Mouse (Mus musculus) CH12.LX (cell line): ENCODE measurements around the gene Cfap77. TPM values are rescaled to one million over a fixed set of nuclear protein-coding genes. Genes with fewer than 3 reads are reported as not detected.

ENCODE experiments used
- DNase-seq: peaks from one replicate; pipeline ENCODE4 v3.0.0-alpha.2; 2013; ENCODE audit errors: extremely low read depth
- H3K27ac ChIP-seq: 2 replicates; pipeline ENCODE4 v1.5.1; 2012; ENCODE audit warnings: low read depth, mild to moderate bottlenecking, control low read depth, moderate library complexity; ENCODE audit not compliant: insufficient read depth
- H3K27me3 ChIP-seq: replicated peaks from 2 replicates; pipeline ENCODE3; 2012; ENCODE audit warnings: inconsistent platforms
- H3K36me3 ChIP-seq, 2 experiments: replicated peaks in 1 of 2; 2 replicates each; pipeline versions ENCODE3 to v1.6.1; 2012; ENCODE audit warnings: inconsistent platforms in 1 of 2, low read length in 1 of 2, mild to moderate bottlenecking in 1 of 2, mixed read lengths in 1 of 2, moderate library complexity in 1 of 2; ENCODE audit not compliant: control insufficient read depth in 1 of 2, insufficient read depth in 1 of 2
- H3K4me1 ChIP-seq, 2 experiments: 2 replicates each; pipeline ENCODE4 v1.6.1; 2012; ENCODE audit warnings: inconsistent platforms in 1 of 2, moderate library complexity in 1 of 2; ENCODE audit not compliant: insufficient read depth in 2 of 2, control insufficient read depth in 1 of 2
- H3K4me2 ChIP-seq: 2 replicates; pipeline ENCODE4 v1.6.1; 2012; ENCODE audit warnings: low read depth, mild to moderate bottlenecking, control low read depth; ENCODE audit not compliant: poor library complexity, insufficient read depth, severe bottlenecking
- H3K4me3 ChIP-seq, 3 experiments: fragments of 150-350 bp in 1 of 3; sonication (generic) in 1 of 3; replicated peaks in 1 of 3; 2 replicates each; pipeline versions ENCODE3 to v1.5.1; 2011 to 2012; ENCODE audit warnings: low read depth in 2 of 3, low read length in 2 of 3, mild to moderate bottlenecking in 2 of 3, moderate library complexity in 2 of 3, control low read depth in 1 of 3, improper control_type of control experiment in 1 of 3, inconsistent platforms in 1 of 3, mixed read lengths in 1 of 3; ENCODE audit not compliant: poor library complexity in 1 of 3
- H3K79me2 ChIP-seq: replicated peaks from 2 replicates; pipeline ENCODE4 v1.6.1; 2012; ENCODE audit warnings: mild to moderate bottlenecking, moderate library complexity; ENCODE audit not compliant: control insufficient read depth, poor library complexity, insufficient read depth, severe bottlenecking; ENCODE audit errors: extremely low read depth
- H3K9ac ChIP-seq: 2 replicates; pipeline ENCODE4 v1.6.1; 2012; ENCODE audit warnings: low read depth, mild to moderate bottlenecking, control low read depth, moderate library complexity; ENCODE audit not compliant: insufficient read depth
- H3K9me3 ChIP-seq: replicated peaks from 2 replicates; pipeline ENCODE3; 2012; ENCODE audit warnings: low read length, inconsistent platforms, mixed read lengths
- CHD2 ChIP-seq: IDR thresholded peaks from 2 replicates; pipeline ENCODE4 v1.6.1; 2011; ENCODE audit warnings: low read length, improper control_type of control experiment
- IRF4 ChIP-seq: IDR thresholded peaks from 2 replicates; pipeline ENCODE4 v1.6.1; 2014; ENCODE audit warnings: low read depth, mild to moderate bottlenecking, inconsistent platforms, low read length, improper control_type of control experiment
- JUND ChIP-seq: conservative IDR thresholded peaks from 2 replicates; pipeline ENCODE4 v1.6.1; 2011; ENCODE audit warnings: low read depth, low read length, improper control_type of control experiment
- KAT2A ChIP-seq: IDR thresholded peaks from 2 replicates; pipeline ENCODE4 v1.6.1; 2012; ENCODE audit warnings: low read length, improper control_type of control experiment, inconsistent platforms; ENCODE audit not compliant: insufficient replicate concordance
- MAFK ChIP-seq: IDR thresholded peaks from 2 replicates; pipeline ENCODE4 v1.6.1; 2011; ENCODE audit warnings: low read length, improper control_type of control experiment; ENCODE audit not compliant: insufficient replicate concordance
- MAZ ChIP-seq: IDR thresholded peaks from 2 replicates; pipeline ENCODE4 v1.6.1; 2012; ENCODE audit warnings: low read depth, mild to moderate bottlenecking, inconsistent platforms, low read length, improper control_type of control experiment, moderate library complexity
- MEF2A ChIP-seq: IDR thresholded peaks from 2 replicates; pipeline ENCODE4 v1.6.1; 2014; ENCODE audit warnings: low read depth, mild to moderate bottlenecking, inconsistent platforms, low read length, improper control_type of control experiment, borderline replicate concordance
- MXI1 ChIP-seq: IDR thresholded peaks from 2 replicates; pipeline ENCODE4 v1.6.1; 2011; ENCODE audit warnings: mild to moderate bottlenecking, low read depth, low read length, improper control_type of control experiment
- NELFE ChIP-seq: IDR thresholded peaks from 2 replicates; pipeline ENCODE4 v1.6.1; 2011; ENCODE audit warnings: low read depth, low read length, improper control_type of control experiment
- PAX5 ChIP-seq: IDR thresholded peaks from 2 replicates; pipeline ENCODE4 v1.6.1; 2012; ENCODE audit warnings: low read length, inconsistent platforms, mixed read lengths
- POLR2A ChIP-seq: IDR thresholded peaks from 2 replicates; pipeline ENCODE4 v1.6.1; 2011; ENCODE audit warnings: low read depth, mild to moderate bottlenecking, improper control_type of control experiment, low read length
- POLR2AphosphoS2 ChIP-seq: IDR thresholded peaks from 2 replicates; pipeline ENCODE4 v1.6.1; 2011; ENCODE audit warnings: low read depth, low read length, improper control_type of control experiment
- RAD21 ChIP-seq: IDR thresholded peaks from 2 replicates; pipeline ENCODE4 v1.6.1; 2011; ENCODE audit warnings: low read depth, mild to moderate bottlenecking, low read length, improper control_type of control experiment, moderate library complexity
- SIN3A ChIP-seq: IDR thresholded peaks from 2 replicates; pipeline ENCODE4 v1.6.1; 2012; ENCODE audit warnings: low read length, improper control_type of control experiment, inconsistent platforms
- SMC3 ChIP-seq: IDR thresholded peaks from 2 replicates; pipeline ENCODE4 v1.6.1; 2011; ENCODE audit warnings: low read depth, low read length, improper control_type of control experiment
- TBP ChIP-seq: conservative IDR thresholded peaks from 2 replicates; pipeline ENCODE4 v1.6.1; 2011; ENCODE audit warnings: low read depth, low read length, improper control_type of control experiment
- TCF12 ChIP-seq: IDR thresholded peaks from 2 replicates; pipeline ENCODE4 v1.6.1; 2014; ENCODE audit warnings: low read depth, mild to moderate bottlenecking, inconsistent platforms, low read length, improper control_type of control experiment
- UBTF ChIP-seq: IDR thresholded peaks from 2 replicates; pipeline ENCODE4 v1.6.1; 2012; ENCODE audit warnings: low read depth, mild to moderate bottlenecking, inconsistent platforms, low read length, improper control_type of control experiment, moderate library complexity
- USF1 ChIP-seq: IDR thresholded peaks from 2 replicates; pipeline ENCODE4 v1.6.1; 2014; ENCODE audit warnings: low read depth, mild to moderate bottlenecking, inconsistent platforms, low read length, improper control_type of control experiment
- USF2 ChIP-seq: conservative IDR thresholded peaks from 2 replicates; pipeline ENCODE4 v1.6.1; 2011; ENCODE audit warnings: low read depth, low read length, improper control_type of control experiment
- ZC3H11A ChIP-seq: IDR thresholded peaks from 2 replicates; pipeline ENCODE4 v1.6.1; 2012; ENCODE audit warnings: low read depth, mild to moderate bottlenecking, inconsistent platforms, low read length, improper control_type of control experiment
- ZMIZ1 ChIP-seq: IDR thresholded peaks from 2 replicates; pipeline ENCODE4 v1.6.1; 2012; ENCODE audit warnings: low read depth, mild to moderate bottlenecking, inconsistent platforms, low read length, improper control_type of control experiment
- ZNF384 ChIP-seq: IDR thresholded peaks from 2 replicates; pipeline ENCODE4 v1.6.1; 2012; ENCODE audit warnings: low read depth, low read length, improper control_type of control experiment, inconsistent platforms
- dilution Hi-C: fragments of 300-500 bp; cut with MboI; formaldehyde crosslinking; loops from 2 replicates; pipeline ENCODE4 v1.14.3; 2020; ENCODE audit warnings: low sequenced_read_pairs; ENCODE audit not compliant: extremely low pct_unique_long_range_greater_than_20kb, extremely low pct_ligation_motif_present
- in situ Hi-C: fragments of 300-500 bp; cut with MboI; formaldehyde crosslinking; loops from 3 replicates; pipeline ENCODE4 v1.14.3; 2019; ENCODE audit warnings: low sequenced_read_pairs, low pct_ligation_motif_present, low pct_unique_long_range_greater_than_20kb, mixed read lengths
- polyA plus RNA-seq: library from polyadenylated mRNA; unstranded; fragments of >175 nt; gene quantifications from 2 replicates; pipeline ENCODE4 v1.2.1, GENCODE M21; 2012; ENCODE audit warnings: low read depth; ENCODE audit not compliant: insufficient read length
- total RNA-seq, 2 experiments: library from RNA; depleted of rRNA; stranded (reverse); fragments of 300-350 nt in 1 of 2; fragments of >200 nt in 1 of 2; gene quantifications; 2 replicates each; pipeline ENCODE4 v1.2.3; 2012 to 2014

The Cfap77 gene
- total and polyA plus RNA-seq, 3 experiments, result 0.25 to 0.47 (median 0.35) TPM

GRCm38 (mm10) chr2:28966151-28966795 lies 88.6 kb downstream of the Cfap77 start:
- in situ Hi-C loops (no loop called here), dilution Hi-C loops (no loop called here)
- Histone ChIP-seq H3K36me3 (no peaks in the 10 kb centered on the region), H3K27ac (no peak overlapping the region), H3K4me3 (no peak overlapping the region), H3K4me2 (no peak overlapping the region), H3K79me2 (no peaks in the 10 kb centered on the region), H3K4me1 (no peaks in the 10 kb centered on the region)
- DNase-seq, result no peak
- TF ChIP-seq TBP, result no peak
- TF ChIP-seq ZMIZ1, result no peak
- no peak for TF ChIP-seq TCF12
- TF ChIP-seq SMC3, result no peak
- TF ChIP-seq, all 38 proteins: peak for 0
- no peaks in the 10 kb centered on the region for H3K9me3 ChIP-seq
- H3K9ac ChIP-seq, result no peak overlapping the region
- H3K27me3 ChIP-seq, result peaks cover 85% of the 10 kb centered on the region

DNA sequence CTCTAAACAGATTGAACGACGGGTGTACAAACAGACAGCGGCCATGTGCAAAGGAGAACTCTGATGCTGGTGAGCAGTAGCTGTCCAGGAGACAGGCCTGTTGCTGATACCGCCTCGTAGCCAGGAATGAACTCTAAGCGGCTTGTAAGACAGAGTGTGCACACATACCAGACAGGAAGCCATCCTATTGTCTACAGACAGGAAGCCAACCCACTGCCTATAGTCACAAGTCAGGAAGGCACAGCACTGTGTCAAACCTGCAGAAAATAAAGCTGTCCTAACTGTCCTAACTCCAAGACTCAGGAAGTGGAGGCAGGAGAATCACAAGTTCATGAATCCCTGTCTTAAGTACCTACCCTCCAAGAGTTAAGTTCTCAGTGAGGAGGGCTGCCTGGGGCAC lies 91.3 kb downstream of the Cfap77 start:
- H3K27me3 ChIP-seq, result peaks cover 80% of the 10 kb centered on the region
- H3K4me3 ChIP-seq, result no peak overlapping the region
- H3K9ac ChIP-seq, result no peak overlapping the region
- no peak overlapping the region for H3K4me2 ChIP-seq
- no peaks in the 10 kb centered on the region for H3K9me3 ChIP-seq
- dilution Hi-C loops, result no loop called here
- no peak for DNase-seq
- H3K27ac ChIP-seq, result no peak overlapping the region
- no peaks in the 10 kb centered on the region for H3K36me3 ChIP-seq
- in situ Hi-C loops, result no loop called here
- TF ChIP-seq KAT2A (no peak), ZC3H11A (no peak), POLR2AphosphoS2 (no peak), SIN3A (no peak), JUND (no peak), MAFK (no peak), RAD21 (no peak), CHD2 (no peak), MAZ (no peak), NELFE (no peak), MXI1 (no peak), POLR2A (no peak), IRF4 (no peak), UBTF (no peak), ZNF384 (no peak), PAX5 (no peak), USF1 (no peak), MEF2A (no peak), USF2 (no peak)
- H3K79me2 ChIP-seq, result no peaks in the 10 kb centered on the region
- H3K4me1 ChIP-seq, result no peaks in the 10 kb centered on the region
